Mouse (Mus musculus) intestine, embryonic 14.5 days (tissue): Measurements from ENCODE around the gene Tubgcp3. TPM values are rescaled to one million over a fixed set of nuclear protein-coding genes. Genes with fewer than 3 reads are reported as not detected.
"Not testable (repeated sequence)": the region's sequence is repeated elsewhere in the genome, so short reads cannot be mapped to it uniquely, and the experiment has no call there.

ENCODE experiments used
- ATAC-seq: fragments of 200-750 bp; cut with Nextera tagmentation; replicated peaks from 2 replicates; pipeline ENCODE4 v1.8.0; 2017; ENCODE audit warnings: low read depth, moderate number of reproducible peaks, moderate TSS enrichment, moderate library complexity; ENCODE audit not compliant: low FRiP score, low TSS enrichment
- DNase-seq: peaks from one replicate; pipeline ENCODE4 v3.0.0-alpha.2; 2018; ENCODE audit warnings: low spot score
- H3K27ac ChIP-seq: fragments of 300-500 bp; sonication (generic); 2 replicates; pipeline ENCODE4 v1.5.1; 2014; ENCODE audit warnings: low read depth, mild to moderate bottlenecking, control low read depth
- H3K27me3 ChIP-seq: fragments of 300-500 bp; sonication (generic); replicated peaks from 2 replicates; pipeline ENCODE4 v1.6.1; 2014; ENCODE audit warnings: low read length, control low read depth; ENCODE audit not compliant: control insufficient read depth, insufficient read depth
- H3K36me3 ChIP-seq: fragments of 300-500 bp; sonication (generic); 2 replicates; pipeline ENCODE4 v1.6.1; 2014; ENCODE audit warnings: low read length, control low read depth; ENCODE audit not compliant: control insufficient read depth, insufficient read depth
- H3K4me1 ChIP-seq: fragments of 300-500 bp; sonication (generic); replicated peaks from 2 replicates; pipeline ENCODE4 v1.6.1; 2014; ENCODE audit warnings: low read length, control low read depth, mixed read lengths; ENCODE audit not compliant: control insufficient read depth, insufficient read depth
- H3K4me2 ChIP-seq: fragments of 300-500 bp; sonication (generic); 2 replicates; pipeline ENCODE4 v1.6.1; 2014; ENCODE audit warnings: low read length
- H3K4me3 ChIP-seq: fragments of 300-500 bp; sonication (generic); 2 replicates; pipeline ENCODE4 v1.5.1; 2014; ENCODE audit warnings: low read depth, low read length, control low read depth, mixed read lengths
- H3K9ac ChIP-seq: fragments of 300-500 bp; sonication (generic); 2 replicates; pipeline ENCODE4 v1.6.1; 2014; ENCODE audit warnings: mild to moderate bottlenecking, low read length
- H3K9me3 ChIP-seq: fragments of 300-500 bp; sonication (generic); 2 replicates; pipeline ENCODE4 v1.6.1; 2016; ENCODE audit warnings: low read length, control low read depth; ENCODE audit not compliant: control insufficient read depth
- WGBS: fragments of 180-500 bp; shearing (Covaris S2); extraction: QIAGEN DNeasy Blood & Tissue Kit; methylation state at CpG from one replicate; pipeline ENCODE4 v1.1.7; 2014; 5-methylcytosine and 5-hydroxymethylcytosine counted together
- polyA plus RNA-seq: library from polyadenylated mRNA; unstranded; fragments of >200 nt; fragmentation: Nextera tagmentation; extraction: Ambion mirVana; gene quantifications from 2 replicates; pipeline ENCODE4 v1.2.1, GENCODE M21; 2014

Tubgcp3 gene
- polyA plus RNA-seq, 1 experiment from 2014 or later, result 49.9 TPM

DNA sequence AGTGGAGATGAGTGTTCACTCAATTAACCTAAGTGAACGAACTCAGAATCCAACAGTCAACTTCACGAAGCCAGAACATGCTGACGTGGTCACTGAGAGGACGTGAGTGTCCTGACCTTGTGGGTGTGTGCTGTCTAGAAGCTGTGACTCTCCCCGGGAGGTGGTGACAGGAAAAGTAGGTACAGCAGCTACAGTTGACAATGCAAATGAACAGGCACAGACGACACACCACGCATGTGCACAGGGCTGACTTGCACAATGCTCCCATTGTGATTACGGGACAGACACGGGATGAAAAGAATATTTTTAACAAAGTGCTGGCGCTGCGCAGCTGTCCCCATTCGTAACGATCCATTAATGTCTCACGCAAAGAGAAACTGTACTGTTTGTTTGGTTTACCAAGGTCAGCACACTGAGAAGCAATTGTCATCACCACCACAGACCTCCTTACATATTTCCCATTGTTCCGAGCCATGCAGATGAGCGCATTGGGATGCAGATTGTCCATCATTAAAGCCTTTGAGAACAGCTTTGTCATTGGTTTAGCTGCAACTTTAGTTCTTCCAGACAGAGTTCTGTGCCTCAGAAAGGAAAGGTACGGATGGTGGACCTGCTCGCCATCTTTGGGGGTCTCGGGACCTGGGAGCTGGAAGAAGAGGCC, 92.6 kb downstream of the Tubgcp3 start:
- H3K4me3 ChIP-seq, H3K4me2 ChIP-seq, H3K9ac ChIP-seq, H3K27ac ChIP-seq, ATAC-seq, H3K9me3 ChIP-seq, H3K27me3 ChIP-seq, DNase-seq, H3K4me1 ChIP-seq, H3K36me3 ChIP-seq: not testable (repeated sequence)
- 82% methylated on average over 19 of the region's 19 CpGs for WGBS

DNA sequence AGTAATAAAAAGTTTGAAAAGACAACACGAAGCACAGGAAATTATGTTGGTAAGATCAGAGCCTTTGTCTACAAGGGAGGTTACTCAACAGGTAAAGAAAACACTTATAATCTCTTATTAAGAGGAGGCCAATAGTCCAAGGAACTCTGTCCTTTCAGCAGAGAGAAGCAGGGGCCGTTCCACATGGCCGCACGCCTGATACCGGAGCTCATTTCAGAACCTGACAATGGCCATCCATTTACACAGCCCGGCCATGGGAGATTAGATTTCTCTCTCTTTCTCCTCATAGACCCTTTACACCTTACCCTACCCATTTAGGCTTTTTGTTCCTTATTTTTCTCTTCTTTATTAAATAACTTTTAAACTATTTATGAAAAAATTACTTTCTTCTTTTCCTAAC, 95.3 kb downstream of the Tubgcp3 start:
- H3K9me3 ChIP-seq, result no peaks in the 10 kb centered on the region
- 83% methylated on average over 6 of the region's 6 CpGs for WGBS
- H3K4me2 ChIP-seq, result no peak overlapping the region
- H3K4me3 ChIP-seq, result no peak overlapping the region
- no peaks in the 10 kb centered on the region for H3K36me3 ChIP-seq
- DNase-seq (no peak), ATAC-seq (no peak)
- H3K27me3 ChIP-seq, result no peaks in the 10 kb centered on the region
- H3K27ac ChIP-seq, result no peak overlapping the region
- no peak overlapping the region for H3K9ac ChIP-seq
- H3K4me1 ChIP-seq, result no peaks in the 10 kb centered on the region

GRCm38 (mm10) chr8:12576003-12576402, 96.0 kb downstream of the Tubgcp3 start:
- ATAC-seq (no peak), DNase-seq (no peak)
- Histone ChIP-seq H3K27ac (no peak overlapping the region), H3K36me3 (no peaks in the 10 kb centered on the region), H3K9me3 (no peaks in the 10 kb centered on the region), H3K4me3 (no peak overlapping the region), H3K27me3 (no peaks in the 10 kb centered on the region), H3K4me2 (no peak overlapping the region), H3K9ac (no peak overlapping the region), H3K4me1 (no peaks in the 10 kb centered on the region)
- 73% methylated on average over 5 of the region's 5 CpGs for WGBS

DNA sequence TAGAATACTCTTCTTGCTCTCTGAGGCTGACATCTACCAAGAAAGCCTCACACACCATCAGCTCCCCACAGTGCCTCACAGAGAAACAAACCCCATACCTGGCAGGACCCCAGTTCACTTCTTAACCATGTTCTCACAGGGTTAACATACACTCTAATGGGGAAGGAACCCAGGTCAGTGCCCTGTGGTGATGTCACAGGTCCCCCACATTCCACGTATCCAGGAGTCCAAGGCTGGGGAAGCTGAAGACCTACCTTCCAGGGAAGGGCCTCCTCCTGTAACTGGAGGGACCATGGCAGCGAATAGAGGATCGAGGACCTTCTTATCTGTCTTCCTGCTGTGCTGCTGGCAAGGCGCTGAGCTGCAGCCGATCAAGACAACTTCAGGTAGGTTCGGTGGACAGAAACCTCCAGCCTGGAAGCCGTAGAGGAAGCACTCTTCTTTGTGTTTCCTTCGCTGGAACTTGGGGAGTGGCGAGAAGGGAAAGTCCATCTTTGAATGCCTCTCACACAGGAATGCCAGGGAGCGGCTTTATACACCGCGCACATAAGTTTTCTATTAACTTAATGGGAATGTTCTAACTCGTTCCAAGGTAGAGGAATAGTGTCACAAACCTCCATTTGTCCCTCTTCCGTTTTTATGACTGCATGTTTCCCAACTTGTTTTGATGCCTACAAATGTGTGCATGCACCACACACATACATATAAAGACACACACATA, 99.1 kb downstream of the Tubgcp3 start, which contains the start of gene Spaca7:
Gene Spaca7 (plus strand): TSS at position 216 of the 721 bp plus-strand sequence.
- no peaks in the 10 kb centered on the region for H3K9me3 ChIP-seq
- 60% methylated on average over 14 of the region's 14 CpGs for WGBS
- H3K4me1 ChIP-seq, result no peaks in the 10 kb centered on the region
- no peak within 1 kb of the TSS for H3K27ac ChIP-seq
- DNase-seq (no peak), ATAC-seq (no peak)
- no peak within 1 kb of the TSS for H3K9ac ChIP-seq
- H3K4me3 ChIP-seq, result no peak within 1 kb of the TSS
- no peak within 1 kb of the TSS for H3K4me2 ChIP-seq
- H3K27me3 ChIP-seq, result no peaks in the 10 kb centered on the region
- H3K36me3 ChIP-seq, result no peaks in the 10 kb centered on the region

GRCm38 (mm10) chr8:12566509-12566908, 105.5 kb downstream of the Tubgcp3 start:
- H3K36me3 ChIP-seq, result no peaks in the 10 kb centered on the region
- H3K27me3 ChIP-seq, result peaks cover 21% of the 10 kb centered on the region
- no peak overlapping the region for H3K4me2 ChIP-seq
- ATAC-seq (no peak), DNase-seq (no peak)
- H3K4me3 ChIP-seq, result no peak overlapping the region
- 50% methylated on average over 7 of the region's 7 CpGs for WGBS
- no peak overlapping the region for H3K9ac ChIP-seq
- H3K27ac ChIP-seq, result no peak overlapping the region
- H3K4me1 ChIP-seq, result no peaks in the 10 kb centered on the region
- no peaks in the 10 kb centered on the region for H3K9me3 ChIP-seq

- WGBS, result 79% methylated on average over 10 of the region's 10 CpGs
- DNase-seq (no peak), ATAC-seq (no peak)
- H3K9me3 ChIP-seq, result no peaks in the 10 kb centered on the region
- H3K4me3 ChIP-seq, result no peak overlapping the region
- H3K4me2 ChIP-seq, result no peak overlapping the region
- no peak overlapping the region for H3K27ac ChIP-seq
- no peaks in the 10 kb centered on the region for H3K36me3 ChIP-seq
- no peaks in the 10 kb centered on the region for H3K4me1 ChIP-seq
- H3K9ac ChIP-seq, result no peak overlapping the region
- peaks cover 25% of the 10 kb centered on the region for H3K27me3 ChIP-seq
Measured at GRCm38 (mm10) chr8:12565488-12565887, 106.6 kb downstream of the Tubgcp3 start.

DNA sequence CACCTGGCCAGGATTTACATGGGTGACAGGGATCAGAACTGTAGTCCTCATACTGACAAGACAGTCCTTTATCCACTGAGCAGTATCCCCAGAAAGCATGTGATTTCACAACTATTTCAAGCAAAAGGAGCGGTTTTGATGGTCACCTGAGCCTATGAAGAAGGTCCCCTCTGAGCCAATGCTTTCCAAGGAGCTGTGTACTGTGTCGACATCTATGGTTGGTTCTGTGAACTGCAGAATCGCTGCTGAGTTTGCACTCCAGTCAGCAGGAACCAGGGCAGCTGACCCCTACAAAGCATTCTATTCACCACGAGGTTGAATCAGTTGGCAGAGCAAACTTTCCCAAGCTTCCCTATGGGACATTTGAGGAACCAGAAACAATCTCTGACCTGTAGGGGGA, 107.7 kb downstream of the Tubgcp3 start:
- Histone ChIP-seq H3K9ac (no peak overlapping the region), H3K4me1 (no peaks in the 10 kb centered on the region), H3K9me3 (no peaks in the 10 kb centered on the region), H3K4me2 (no peak overlapping the region), H3K27me3 (peaks cover 26% of the 10 kb centered on the region), H3K4me3 (no peak overlapping the region), H3K36me3 (no peaks in the 10 kb centered on the region), H3K27ac (no peak overlapping the region)
- peak; percentile 68 for DNase-seq
- 6% methylated on average over 4 of the region's 4 CpGs for WGBS
- no peak for ATAC-seq
